ENCODE assay signal across 9 mouse cellular contexts in genomic region chr3:146072780-146073179, GRCm38 (mm10). TPM values are rescaled to one million over a fixed set of nuclear protein-coding genes. Genes with fewer than 3 reads are reported as not detected.
A peak's percentile ranks its signal among the peaks of the same experiment; 100 is the strongest.
DNase-seq lines count a peak whose midpoint lies in the region; ATAC-seq and TF ChIP-seq lines count a peak whose summit lies in the region.
"Had no signal": no experiment of that assay in that cellular context is flagged by ENCODE, and none has a peak within 500 bp of the region (broad histone marks: within the 10 kb centered on the region; RNA-seq: fewer than 3 reads in every experiment).

No protein-coding gene starts in this region.

- no peak overlapping the region for H3K4me3 ChIP-seq in liver, adult 2 months (ENCODE audit: insufficient read depth, low read depth, low read length)
- H3K4me3 ChIP-seq in liver, embryonic 12.5 days: no peak overlapping the region
- H3K4me3 ChIP-seq in E14TG2a.4 (replicated peaks; ENCODE audit: low read length): no peak overlapping the region
- no peak overlapping the region for H3K4me3 ChIP-seq in intestine, postnatal 0 days (ENCODE audit: low read depth, low read length)

- no peak overlapping the region for H3K4me2 ChIP-seq in liver, embryonic 12.5 days
- H3K4me2 ChIP-seq in intestine, postnatal 0 days (replicated peaks; ENCODE audit: low read depth): no peak overlapping the region

- H3K27ac ChIP-seq in liver, adult 2 months (replicated peaks; ENCODE audit: insufficient read depth, low read depth, low read length): no peak overlapping the region
- no peak overlapping the region for H3K27ac ChIP-seq in liver, embryonic 12.5 days
- no peak overlapping the region for H3K27ac ChIP-seq in intestine, postnatal 0 days (ENCODE audit: low read depth, low read length)

- H3K9ac ChIP-seq in liver, adult 2 months (ENCODE audit: low read depth, low read length): no peak overlapping the region
- no peak overlapping the region for H3K9ac ChIP-seq in liver, embryonic 12.5 days
- no peak overlapping the region for H3K9ac ChIP-seq in intestine, postnatal 0 days (ENCODE audit: low read depth, low read length)

- ATAC-seq in liver, embryonic 12.5 days: no peak
- no peak for ATAC-seq in intestine, postnatal 0 days
- no peak for ATAC-seq in erythroid progenitor cell, adult 5-6 weeks (replicated peaks; ENCODE audit: low FRiP score, poor library complexity, severe bottlenecking)

- peak; percentile 15 for DNase-seq in liver, adult 2 months (ENCODE audit: extremely low read depth, low read depth, low spot score)
- peak; percentile 50 for DNase-seq in R1 (ENCODE audit: low read depth, low spot score)
- no peak for DNase-seq in ovary, adult 18-20 months (ENCODE audit: low spot score)
- no peak for DNase-seq in layer of hippocampus, adult 11-12 months (ENCODE audit: low spot score)

- no peaks in the 10 kb centered on the region for H3K9me3 ChIP-seq in liver, embryonic 12.5 days (replicated peaks)
- no peaks in the 10 kb centered on the region for H3K9me3 ChIP-seq in E14TG2a.4 (ENCODE audit: low read length)
- H3K9me3 ChIP-seq in intestine, postnatal 0 days (ENCODE audit: control insufficient read depth): no peaks in the 10 kb centered on the region

- TF ChIP-seq POLR2A in liver, adult 2 months (IDR thresholded peaks at IDR 0.05; ENCODE audit: extremely low read depth, insufficient read depth, low read length): no peak

- H3K4me1 ChIP-seq in liver, adult 2 months (ENCODE audit: control insufficient read depth, insufficient read depth, low read length): no peaks in the 10 kb centered on the region
- H3K4me1 ChIP-seq in liver, embryonic 12.5 days: no peaks in the 10 kb centered on the region
- no peaks in the 10 kb centered on the region; the same call in 1 of the 2 replicates for H3K4me1 ChIP-seq in E14TG2a.4 (replicated peaks; ENCODE audit: low read depth, low read length)
- H3K4me1 ChIP-seq in intestine, postnatal 0 days (replicated peaks; ENCODE audit: control insufficient read depth, insufficient read depth, low read length): no peaks in the 10 kb centered on the region

- no peaks in the 10 kb centered on the region for H3K79me2 ChIP-seq in liver, adult 2 months (ENCODE audit: control insufficient read depth, insufficient read depth, low read length)

- no peaks in the 10 kb centered on the region for H3K36me3 ChIP-seq in liver, adult 2 months (ENCODE audit: control insufficient read depth, insufficient read depth, low read length)
- no peaks in the 10 kb centered on the region for H3K36me3 ChIP-seq in liver, embryonic 12.5 days
- H3K36me3 ChIP-seq in E14TG2a.4 (ENCODE audit: insufficient read depth, low read length): no peaks in the 10 kb centered on the region
- no peaks in the 10 kb centered on the region for H3K36me3 ChIP-seq in intestine, postnatal 0 days (ENCODE audit: control insufficient read depth, insufficient read depth)

- TF ChIP-seq CTCF in liver, adult 2 months (IDR thresholded peaks at IDR 0.05; ENCODE audit: low read depth, low read length): peak; percentile 18; the same call in 1 of the 2 replicates
- TF ChIP-seq CTCF in E14TG2a.4 (conservative IDR thresholded peaks at IDR 0.05; ENCODE audit: low read length): peak; percentile 58
- peak; percentile 68 for TF ChIP-seq CTCF in intestine, postnatal 0 days (IDR thresholded peaks at IDR 0.05; ENCODE audit: low read depth)

- 76% methylated on average over 7 of the region's 7 CpGs for WGBS in liver, adult 2 months
- WGBS in liver, embryonic 12.5 days (ENCODE audit: insufficient replicate concordance): 58% methylated on average over 7 of the region's 7 CpGs
- 76% methylated on average over 7 of the region's 7 CpGs for WGBS in intestine, postnatal 0 days

- H3K27me3 ChIP-seq in liver, adult 2 months (ENCODE audit: control insufficient read depth, insufficient read depth, low read length): no peaks in the 10 kb centered on the region
- H3K27me3 ChIP-seq in liver, embryonic 12.5 days (replicated peaks): no peaks in the 10 kb centered on the region
- H3K27me3 ChIP-seq in E14TG2a.4 (ENCODE audit: insufficient read depth, low read length): no peaks in the 10 kb centered on the region
- H3K27me3 ChIP-seq in intestine, postnatal 0 days (replicated peaks; ENCODE audit: control insufficient read depth, insufficient read depth, low read length): no peaks in the 10 kb centered on the region

RNA-seq across cellular contexts. Expression of gene Wdr63, which starts 35.1 kb away (rescaled TPM):
- 0.07 and 0.18 TPM in 2 replicates for total RNA-seq in liver, adult 2 months (2014; rRNA removed)
- 0.09 and 0.17 TPM in 2 replicates for polyA plus RNA-seq in liver, adult 2 months (2012; rRNA removed)
- polyA plus RNA-seq in liver, embryonic 12.5 days (2016; fragmentation: Nextera tagmentation; extraction: Ambion mirVana): 0.19 and 0.30 TPM in 2 replicates
- 0.89 and 1.0 TPM in 2 replicates for polyA plus RNA-seq in intestine, postnatal 0 days (2015; fragmentation: Nextera tagmentation; extraction: Ambion mirVana)
- total RNA-seq in erythroid progenitor cell, adult 5-6 weeks (2015; ENCODE audit: low replicate concordance): not detected in 2 replicates
- not detected in 2 replicates for total RNA-seq in erythroid progenitor cell, adult 5-6 weeks (2017; ENCODE audit: low replicate concordance)
- polyA plus RNA-seq: intestine, embryonic 14.5 days had no signal

RNA-seq across cellular contexts. Expression of gene Mcoln3, which starts 44.5 kb away (rescaled TPM):
- total RNA-seq in liver, adult 2 months (2014; rRNA removed): not detected in 2 replicates
- polyA plus RNA-seq in liver, adult 2 months (2012; rRNA removed): not detected in 2 replicates
- 0.38 and 0.61 TPM in 2 replicates for polyA plus RNA-seq in liver, embryonic 12.5 days (2016; fragmentation: Nextera tagmentation; extraction: Ambion mirVana)
- polyA plus RNA-seq in intestine, postnatal 0 days (2015; fragmentation: Nextera tagmentation; extraction: Ambion mirVana): 137 and 144 TPM in 2 replicates
- not detected in 2 replicates for total RNA-seq in erythroid progenitor cell, adult 5-6 weeks (2015; ENCODE audit: low replicate concordance)
- not detected in 2 replicates for total RNA-seq in erythroid progenitor cell, adult 5-6 weeks (2017; ENCODE audit: low replicate concordance)

Comparison
In these comparisons a context has a peak if more than half of its experiments do, and no peak if none do; other contexts are left out.
1. DNase-seq: peak in liver, adult 2 months (single experiment) and R1 (single experiment); none in ovary, adult 18-20 months (single experiment) and layer of hippocampus, adult 11-12 months (single experiment).
2. CTCF ChIP-seq: peak in every context shown above with its lines; median percentile 68 in intestine, postnatal 0 days; 58 in E14TG2a.4; 18 in liver, adult 2 months.
3. RNA of gene Mcoln3, which starts 44.5 kb away (polyA plus RNA-seq): 137 to 144 TPM in intestine, postnatal 0 days; 0.38 to 0.61 TPM in liver, embryonic 12.5 days and not detected in liver, adult 2 months; every median in the first group is over 10 times any median in the second.